Mouse (Mus musculus): ENCODE results near the gene Mlh1.

Gene Mlh1

DNA sequence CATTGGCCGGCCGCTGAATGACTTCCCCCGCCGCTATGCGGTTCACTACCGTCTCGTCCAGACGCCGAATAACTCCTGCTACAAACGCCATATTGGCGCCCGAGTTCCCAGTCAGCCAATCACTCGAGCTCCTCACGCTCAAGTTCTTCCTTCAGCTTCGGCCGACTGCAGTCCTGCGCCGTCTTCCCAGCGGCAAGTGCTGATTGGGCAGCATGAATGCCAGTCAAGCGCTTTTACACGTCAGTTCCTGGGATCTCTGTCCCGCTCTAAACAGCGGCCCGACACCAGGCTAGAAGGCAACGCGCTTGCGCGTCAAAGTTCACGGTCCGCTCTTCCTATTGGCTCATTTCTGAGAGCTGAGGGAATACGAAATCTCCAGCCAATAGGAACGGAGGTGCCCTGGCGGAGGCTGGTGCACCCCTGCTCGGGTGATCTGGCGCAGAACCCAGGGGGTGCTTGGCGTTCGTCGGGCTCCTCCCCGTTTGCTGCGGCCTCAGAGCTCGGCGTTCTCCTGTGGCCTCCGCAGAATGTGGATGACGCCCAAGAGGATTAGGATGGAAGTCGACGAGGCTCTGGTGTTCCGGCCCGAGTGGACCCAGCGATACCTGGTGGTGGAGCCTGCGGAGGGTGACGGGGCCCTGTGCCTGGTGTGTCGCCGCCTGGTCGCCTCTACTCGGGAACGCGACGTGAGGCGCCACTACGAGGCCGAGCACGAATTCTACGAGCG lies at the start of gene Mlh1, which contains the start of gene Epm2aip1:
Mlh1 (minus strand) TSS at position 358 of the 727 bp plus-strand sequence.
Epm2aip1 (plus strand) TSS at position 496 of the 727 bp plus-strand sequence.
- peak; percentile 97 for DNase-seq (ENCODE audit: extremely low read depth, insufficient read length, low spot score)

DNA sequence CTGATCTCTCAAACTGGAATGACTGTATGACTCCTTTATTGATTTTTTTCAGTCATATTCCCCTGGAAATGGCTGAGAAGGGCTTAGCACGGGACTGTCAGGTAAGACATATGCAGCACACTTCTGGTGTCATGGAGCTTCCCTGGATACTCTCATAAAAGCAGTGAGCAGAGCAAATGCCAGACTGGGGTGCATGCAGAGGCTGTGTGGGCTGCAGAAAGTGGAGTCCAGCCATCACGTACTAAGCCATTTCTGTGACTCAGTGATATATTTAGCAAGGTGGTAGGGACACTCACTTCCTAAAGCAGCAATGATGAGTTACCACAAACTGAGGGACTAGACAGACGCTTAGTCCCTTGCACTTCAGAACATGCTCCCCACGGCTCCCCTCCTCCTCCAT lies 49.3 kb upstream of the Mlh1 start:
- DNase-seq (ENCODE audit: extremely low read depth, insufficient read length, low spot score) = no peak

DNA sequence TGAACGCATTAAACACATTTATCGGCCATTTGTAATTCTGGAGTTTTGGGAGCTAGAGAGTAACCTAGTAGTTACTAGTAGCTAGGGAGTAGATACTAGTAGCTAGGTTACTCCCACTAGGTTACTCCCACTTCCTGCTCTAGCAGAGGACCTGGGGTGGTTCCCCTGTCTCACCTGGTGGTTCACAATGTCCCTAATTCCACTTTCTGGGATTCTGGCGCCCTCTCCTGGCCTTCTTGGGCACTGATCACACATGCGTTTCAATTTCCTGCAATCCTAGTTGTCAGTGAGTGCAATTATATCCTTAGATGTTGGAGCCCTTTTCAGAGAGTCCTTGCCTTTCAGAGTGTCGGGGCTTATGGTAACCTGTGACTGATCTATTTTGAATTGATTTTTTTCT lies 42.6 kb upstream of the Mlh1 start:
- DNase-seq (ENCODE audit: extremely low read depth, insufficient read length, low spot score) = no peak

DNA sequence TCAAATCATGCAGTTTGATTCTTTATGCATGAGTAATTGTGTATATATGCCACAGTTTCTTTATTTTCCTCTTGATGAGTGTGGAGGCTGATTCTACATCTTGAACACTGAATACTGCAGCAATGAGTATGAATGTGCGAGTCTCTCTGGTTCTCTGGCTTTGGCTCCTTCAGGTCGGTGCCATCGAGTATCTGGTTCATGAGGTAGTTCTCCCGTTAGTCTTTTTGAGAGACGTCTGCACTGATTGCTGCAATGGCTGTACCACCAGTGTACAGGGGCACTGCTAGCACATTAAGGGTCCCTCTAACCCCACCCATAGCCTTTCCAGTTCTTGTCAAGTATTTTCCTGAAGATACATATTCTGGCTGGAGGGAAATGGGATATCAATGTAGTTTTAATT lies 42.2 kb upstream of the Mlh1 start:
- no peak for DNase-seq (ENCODE audit: extremely low read depth, insufficient read length, low spot score)

DNA sequence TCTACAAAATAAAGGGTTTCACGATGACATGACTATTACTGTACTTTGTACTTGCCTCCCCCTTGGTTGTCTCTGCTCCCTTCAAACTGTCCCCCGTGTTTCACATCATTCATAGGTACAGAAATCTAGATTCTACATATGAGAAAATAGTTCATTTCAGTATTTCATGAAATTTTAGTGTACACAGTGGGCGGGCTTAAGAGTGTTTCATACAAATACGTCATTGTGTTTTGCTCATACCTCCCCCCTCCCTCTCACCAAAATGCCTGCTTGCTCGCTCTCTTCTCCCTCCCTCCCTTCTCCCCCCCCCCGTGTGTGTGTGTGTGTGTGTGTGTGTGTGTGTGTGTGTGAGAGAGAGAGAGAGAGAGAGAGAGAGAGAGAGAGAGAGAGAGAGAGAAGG lies 41.7 kb upstream of the Mlh1 start:
- DNase-seq (ENCODE audit: extremely low read depth, insufficient read length, low spot score) = no peak

DNA sequence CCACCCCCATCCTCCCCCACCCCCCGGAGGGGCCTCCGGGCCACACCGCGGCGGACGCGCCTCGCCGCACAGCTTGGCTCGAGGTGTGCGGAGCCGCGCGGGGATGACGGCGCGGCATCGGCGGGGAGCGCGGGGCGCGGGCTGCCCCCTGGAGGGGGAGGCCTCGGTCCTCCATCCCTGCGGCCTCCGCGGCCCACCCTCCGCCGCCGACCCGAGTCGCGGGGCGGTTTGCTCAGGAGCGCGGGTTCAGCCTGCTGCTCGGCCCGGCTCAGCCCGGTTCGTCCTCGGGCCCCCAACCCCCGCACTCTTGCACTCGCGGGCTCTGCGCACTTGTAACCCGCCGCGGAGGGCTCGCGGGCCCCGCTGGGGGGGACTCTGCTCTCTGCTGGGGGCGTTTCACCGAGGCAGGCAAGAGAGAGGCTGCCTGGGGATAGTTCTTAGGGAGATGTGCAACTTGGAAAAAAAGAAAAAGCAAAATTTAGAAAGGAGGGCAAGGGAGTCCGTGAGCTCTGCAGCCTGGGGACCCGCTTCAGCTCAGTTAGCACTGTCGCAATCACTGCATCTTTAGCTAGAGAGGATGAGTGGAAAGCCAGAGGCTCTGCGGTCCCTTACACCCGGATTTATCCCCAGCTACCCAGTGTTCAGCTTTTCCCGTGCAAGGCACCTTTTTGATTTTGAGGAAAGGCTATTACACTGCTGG lies 41.0 kb upstream of the Mlh1 start:
- DNase-seq (ENCODE audit: extremely low read depth, insufficient read length, low spot score) = no peak

DNA sequence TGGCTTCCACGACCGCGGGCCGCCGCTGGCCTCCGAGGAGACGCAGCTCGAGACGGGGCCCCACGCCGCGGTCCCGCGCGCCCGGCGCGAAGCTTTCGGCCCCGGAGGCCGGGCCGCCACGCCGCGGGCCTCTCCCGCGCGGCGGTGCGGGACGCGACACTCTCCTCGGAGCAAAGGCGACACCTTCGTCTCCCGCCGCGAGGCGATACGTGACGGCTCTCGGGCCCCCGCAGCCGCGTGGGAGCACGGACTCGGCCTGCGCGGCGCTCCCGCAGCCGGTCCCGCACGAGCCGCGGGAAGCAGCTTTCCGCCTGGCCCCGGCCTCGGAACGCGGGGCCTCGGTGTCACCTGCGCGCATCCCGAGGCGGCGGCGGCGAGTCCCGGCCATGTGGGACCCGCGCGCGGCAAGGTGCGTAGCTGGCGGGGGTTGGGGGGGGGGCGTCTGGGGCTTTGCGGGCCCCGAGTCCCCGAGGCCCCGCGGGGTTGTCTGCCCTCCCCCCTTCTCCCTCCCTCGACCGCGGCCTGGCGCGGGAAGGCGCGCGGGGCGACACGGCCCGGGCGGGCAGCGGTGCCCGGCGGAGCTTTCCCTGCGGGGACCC lies 40.4 kb upstream of the Mlh1 start:
- DNase-seq (ENCODE audit: extremely low read depth, insufficient read length, low spot score) = no peak

DNA sequence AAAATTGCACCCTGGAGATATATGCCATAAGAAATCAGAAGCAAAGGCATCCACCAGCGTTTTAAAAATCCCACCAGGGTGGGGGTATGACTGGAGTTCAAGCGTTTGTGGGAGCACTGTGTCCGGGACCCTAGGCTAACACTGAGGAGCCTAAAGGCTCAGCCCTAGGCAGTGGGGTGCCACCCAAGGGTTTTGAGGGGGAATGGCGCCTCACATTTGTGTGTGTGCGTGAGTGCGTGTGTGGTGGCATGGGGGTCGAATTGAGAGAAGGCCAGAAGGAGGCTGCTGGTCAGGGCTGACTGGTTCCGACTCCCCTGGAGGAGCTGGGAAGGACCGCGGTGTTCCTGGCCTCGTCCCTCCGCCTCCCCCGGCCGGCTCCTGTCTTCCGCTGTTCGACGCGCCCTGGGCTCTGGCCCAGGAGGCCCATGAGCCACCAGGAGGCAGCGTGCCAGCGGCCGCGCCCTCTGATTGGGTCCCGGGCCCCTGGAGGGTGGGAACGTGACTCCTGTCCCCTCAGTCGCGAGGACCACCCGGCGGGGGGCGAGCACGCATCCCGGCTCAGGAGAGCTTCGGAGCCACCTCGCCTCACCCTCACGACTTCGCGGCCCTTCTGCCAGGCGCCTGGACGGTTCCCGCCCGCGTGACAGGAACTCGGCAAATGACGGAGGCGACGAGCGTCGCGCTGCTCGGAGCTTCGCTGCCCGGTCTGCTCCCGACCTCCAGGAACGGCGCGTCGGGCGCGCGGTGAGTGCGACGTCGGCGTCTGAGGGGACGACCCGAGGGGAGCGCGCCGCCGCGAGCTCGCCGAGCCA lies 39.6 kb upstream of the Mlh1 start, which contains the start of gene Trank1:
Trank1 (plus strand) TSS at position 709 of the 812 bp plus-strand sequence.
- DNase-seq (ENCODE audit: extremely low read depth, insufficient read length, low spot score) = no peak

DNA sequence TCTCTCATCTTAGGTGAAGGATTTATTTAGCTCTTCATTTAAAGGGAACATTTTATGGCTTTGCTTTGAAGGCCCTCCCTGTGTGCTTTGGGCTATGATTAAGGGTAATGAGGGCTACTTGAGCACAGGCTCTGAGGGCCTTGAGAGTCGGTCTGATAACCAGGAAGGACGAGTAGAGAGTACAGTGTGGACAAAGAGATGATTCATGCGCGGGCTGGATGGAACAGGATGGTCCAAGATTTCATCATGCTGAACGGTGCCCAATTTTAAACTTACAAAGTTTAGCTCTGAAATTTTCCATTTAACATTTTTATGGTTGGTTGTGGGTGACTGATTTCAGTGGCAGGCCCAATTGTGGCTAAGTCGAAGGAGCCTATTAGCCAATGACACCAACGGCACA lies 34.6 kb upstream of the Mlh1 start:
- no peak for DNase-seq (ENCODE audit: extremely low read depth, insufficient read length, low spot score)

DNA sequence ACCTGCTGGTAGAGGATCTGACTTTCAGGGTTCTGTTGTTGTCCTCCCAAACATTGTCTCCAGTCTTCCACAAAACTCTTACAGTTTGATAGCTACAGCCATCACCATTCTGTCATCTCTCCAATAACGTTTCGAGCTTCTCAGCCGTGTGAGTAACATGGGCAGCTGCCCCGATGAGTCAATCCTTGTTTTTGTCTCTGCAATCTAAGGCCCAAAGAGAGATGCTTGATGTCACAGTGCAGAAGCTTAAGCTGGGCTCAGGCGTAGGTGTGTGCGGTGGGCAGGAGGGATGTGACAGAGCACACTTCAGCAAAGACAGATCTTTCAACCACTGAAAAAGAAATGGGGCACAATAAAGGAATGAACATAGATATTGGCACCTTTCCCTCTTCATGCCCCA lies 32.4 kb upstream of the Mlh1 start:
- DNase-seq (ENCODE audit: extremely low read depth, insufficient read length, low spot score) = no peak

DNA sequence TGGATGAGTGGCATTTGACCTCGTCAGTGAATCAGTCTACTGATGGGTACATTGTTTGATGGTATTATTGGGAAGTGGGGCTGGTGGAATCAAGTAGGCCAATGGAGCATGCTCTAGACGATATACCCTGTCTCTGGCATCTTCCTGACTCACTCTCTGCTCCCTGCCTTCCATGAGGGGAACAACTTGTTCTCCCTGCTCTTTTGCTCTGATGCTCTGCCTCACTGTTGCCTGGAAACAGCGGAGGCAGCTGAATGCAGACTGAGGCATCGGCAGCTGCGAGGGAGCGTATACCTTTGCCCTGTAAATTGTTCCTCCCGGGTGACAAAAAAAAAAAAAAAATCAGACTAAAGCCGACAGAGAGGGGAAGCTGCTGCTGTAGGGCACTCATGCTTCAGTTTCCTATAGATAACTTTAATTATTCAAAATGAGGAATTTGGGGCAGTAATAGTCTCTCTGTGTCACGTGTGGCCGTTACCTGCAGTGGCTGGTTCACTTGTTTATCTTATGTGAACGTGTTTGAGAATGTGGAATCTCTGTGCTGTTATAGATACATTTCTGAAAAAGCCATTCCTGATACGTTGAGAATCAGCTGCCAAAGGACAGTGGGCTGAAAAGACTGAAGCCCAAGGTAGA lies 30.7 kb upstream of the Mlh1 start:
- no peak for DNase-seq (ENCODE audit: extremely low read depth, insufficient read length, low spot score)

DNA sequence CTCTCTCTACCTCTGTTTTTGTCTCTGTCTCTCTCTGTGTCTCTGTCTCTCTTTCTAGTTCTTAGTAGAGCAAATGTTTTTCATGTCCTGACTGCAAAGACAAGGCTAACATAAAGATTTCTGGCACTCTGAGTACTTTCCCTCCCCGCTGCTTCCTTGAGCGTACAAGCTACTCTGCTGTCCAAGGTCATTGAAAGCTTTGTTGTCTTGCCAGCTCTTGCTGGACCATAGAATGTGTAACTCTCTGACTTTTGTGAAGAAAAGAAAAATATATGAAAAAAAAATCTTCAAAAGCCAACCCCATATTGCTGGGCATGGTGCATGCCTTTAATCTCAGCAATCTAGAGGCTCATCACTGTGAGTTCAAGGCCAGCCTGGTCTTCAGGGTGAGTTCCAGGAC lies 27.0 kb upstream of the Mlh1 start:
- DNase-seq (ENCODE audit: extremely low read depth, insufficient read length, low spot score) = no peak

DNA sequence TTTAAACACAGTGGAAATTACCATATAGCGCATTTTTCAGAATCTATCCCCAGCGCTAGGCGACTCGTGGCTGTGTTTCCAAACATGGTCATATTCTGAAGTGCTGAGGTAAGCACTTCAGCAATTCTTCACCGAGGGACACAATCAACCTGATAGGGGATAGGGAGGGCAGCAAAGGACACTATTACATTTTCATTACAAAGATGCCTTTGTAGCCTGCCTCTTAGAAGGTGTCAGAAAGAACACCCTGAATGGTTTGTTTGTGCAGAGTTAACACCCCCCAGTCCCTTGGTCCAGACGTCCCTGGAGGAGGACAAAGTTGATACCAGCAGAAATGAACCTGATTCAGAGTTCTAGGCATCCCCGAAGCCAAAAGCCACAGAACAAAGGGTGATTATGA lies 24.8 kb upstream of the Mlh1 start:
- no peak for DNase-seq (ENCODE audit: extremely low read depth, insufficient read length, low spot score)

DNA sequence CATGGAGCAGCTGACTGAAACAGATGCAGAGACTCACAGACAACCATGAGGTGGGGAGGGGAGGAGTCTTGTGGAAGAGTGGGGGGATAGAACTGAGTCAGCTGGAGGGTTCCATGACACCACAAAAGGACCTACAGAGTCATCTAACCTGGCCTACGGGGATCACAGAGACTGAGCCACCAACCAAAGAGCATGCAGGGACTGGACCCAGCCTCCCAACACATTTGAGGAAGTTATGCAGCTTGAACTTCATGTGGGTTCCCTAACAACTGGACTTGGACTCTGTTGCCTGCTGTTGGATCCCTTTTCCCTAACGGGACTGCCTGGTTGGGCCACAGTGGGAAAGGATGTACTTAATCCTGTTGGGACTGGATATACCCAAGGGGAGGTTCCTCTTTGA lies 23.7 kb upstream of the Mlh1 start:
- no peak for DNase-seq (ENCODE audit: extremely low read depth, insufficient read length, low spot score)

DNA sequence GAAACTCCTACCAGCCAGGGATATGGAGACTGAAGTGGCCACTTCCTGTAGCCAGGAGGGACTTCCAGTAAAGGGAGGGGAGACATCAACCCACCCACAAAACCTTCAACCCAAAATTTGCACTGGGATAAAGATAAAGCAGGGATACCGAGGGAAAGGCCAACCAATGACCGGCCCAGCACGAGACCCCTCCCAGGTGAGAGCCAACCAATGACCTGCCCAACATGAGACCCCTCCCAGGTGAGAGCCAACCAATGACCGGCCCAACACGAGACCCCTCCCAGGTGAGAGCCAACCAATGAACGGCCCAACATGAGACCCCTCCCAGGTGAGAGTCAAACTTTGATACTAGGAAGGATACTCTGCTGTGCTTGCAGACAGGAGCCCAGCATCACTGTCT lies 23.3 kb upstream of the Mlh1 start:
- DNase-seq (ENCODE audit: extremely low read depth, insufficient read length, low spot score) = no peak

DNA sequence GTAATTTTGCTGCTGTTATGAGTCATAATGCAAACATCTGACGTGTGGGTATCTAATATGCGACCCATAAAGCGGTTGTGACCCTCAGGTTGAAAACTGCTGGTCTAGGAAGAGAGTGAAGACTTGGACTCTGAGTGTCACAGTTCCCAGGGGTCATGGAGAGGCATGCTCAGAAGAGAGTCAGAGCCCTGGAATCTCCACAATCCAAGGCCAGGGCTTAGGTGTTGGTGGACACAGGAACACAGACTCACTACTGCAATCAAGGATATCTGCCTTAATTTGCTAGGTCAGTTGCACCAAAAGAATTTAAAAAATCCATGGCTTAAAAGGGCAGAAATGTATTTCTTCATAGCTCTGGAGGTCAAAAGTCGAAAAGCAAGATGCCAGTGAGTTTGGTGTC lies 21.6 kb upstream of the Mlh1 start:
- DNase-seq (ENCODE audit: extremely low read depth, insufficient read length, low spot score) = no peak

DNA sequence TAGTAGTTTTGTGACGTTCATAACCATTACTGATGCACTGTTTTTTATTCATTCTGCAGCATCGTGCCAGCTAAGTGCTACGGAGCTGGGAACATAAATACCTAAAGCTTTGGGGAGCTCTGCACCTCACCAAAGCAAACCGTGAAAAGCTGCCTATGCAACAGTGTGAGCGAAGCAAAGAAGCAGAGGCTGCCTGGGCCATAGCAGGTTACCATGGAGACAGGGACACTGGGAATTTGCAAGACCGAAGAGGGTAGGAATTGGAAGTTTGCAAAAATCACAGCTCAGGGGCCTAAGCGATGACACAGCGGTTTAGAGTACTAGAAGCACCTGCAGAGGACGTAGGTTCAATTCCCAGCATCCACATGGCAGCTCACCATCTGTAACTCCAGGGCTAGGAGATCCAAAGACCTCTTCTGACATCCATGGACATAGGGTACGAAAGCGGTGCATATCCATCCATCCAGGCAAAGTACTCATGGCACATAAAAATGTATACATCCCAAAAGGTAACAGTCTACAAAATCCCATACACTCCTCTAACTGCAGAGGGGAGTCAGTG lies 19.0 kb upstream of the Mlh1 start:
- no peak for DNase-seq (ENCODE audit: extremely low read depth, insufficient read length, low spot score)

DNA sequence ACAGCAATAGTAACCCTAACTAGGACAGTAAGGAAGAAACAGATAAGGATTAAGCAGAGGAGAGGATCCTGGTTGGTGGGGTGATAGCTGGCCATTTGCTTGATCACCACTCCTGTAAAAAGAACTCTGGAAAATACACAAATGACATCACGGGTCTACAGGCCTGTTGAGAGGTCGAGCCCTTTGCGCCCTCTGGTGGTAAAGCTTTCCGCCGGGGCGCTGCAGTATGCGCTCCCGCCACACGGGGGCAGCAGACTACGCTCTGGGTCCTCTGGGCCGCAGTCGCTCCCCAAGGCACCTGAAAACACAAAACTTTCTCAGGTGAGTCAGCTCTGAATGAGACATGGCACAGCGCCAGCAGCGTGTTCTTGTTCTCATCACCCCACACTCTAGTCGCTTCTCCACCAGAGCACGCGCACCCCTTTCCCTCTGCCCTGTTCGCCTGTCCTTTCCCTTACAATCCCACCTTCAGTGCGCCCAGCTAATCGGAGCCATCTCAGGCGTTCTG lies 18.3 kb upstream of the Mlh1 start:
- DNase-seq (ENCODE audit: extremely low read depth, insufficient read length, low spot score) = peak; percentile 87

DNA sequence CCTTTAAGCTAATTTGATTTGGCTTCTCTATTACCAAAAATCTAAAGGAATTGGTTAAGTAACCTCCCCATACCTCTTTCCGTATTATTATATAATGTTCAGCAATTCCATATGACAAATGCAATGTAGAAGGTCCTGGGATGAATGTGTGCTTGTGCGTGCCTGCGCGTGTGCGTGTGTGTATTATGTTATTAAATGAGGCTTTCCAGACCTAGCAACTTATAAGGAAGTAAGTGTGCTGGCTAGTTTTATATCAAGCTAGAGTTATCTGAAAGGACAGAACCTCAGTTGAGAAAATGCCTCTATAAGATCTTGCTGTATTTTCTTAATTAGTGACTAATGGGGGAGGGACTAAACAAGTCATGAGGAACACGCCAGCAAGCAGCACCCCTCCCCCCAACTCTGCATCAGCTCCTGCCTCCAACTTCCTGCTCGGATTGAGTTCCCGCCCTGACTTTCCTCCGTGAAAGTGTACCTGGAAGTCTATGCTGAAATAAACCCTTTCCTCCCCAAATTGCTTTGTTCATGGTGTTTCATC lies 17.8 kb upstream of the Mlh1 start:
- DNase-seq (ENCODE audit: extremely low read depth, insufficient read length, low spot score) = no peak

DNA sequence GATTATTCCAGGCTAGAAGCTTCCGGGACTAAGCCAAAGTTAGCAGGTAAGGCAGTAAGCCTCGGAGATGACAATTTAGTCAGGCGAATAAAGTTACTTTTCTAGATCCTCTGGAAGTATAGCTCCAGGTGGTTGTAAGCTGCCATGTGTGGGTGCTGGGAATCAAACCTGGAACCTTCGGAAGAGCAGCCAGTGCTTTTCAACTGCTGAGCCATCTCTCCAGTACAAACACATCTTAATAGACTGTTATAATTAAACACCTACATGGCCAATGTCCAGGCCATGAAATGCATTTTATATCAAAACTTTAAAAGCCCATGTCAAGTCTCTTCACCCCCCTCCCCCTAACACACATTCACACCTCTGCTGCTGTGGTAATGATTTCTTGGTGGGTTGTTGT lies 16.4 kb upstream of the Mlh1 start:
- no peak for DNase-seq (ENCODE audit: extremely low read depth, insufficient read length, low spot score)
